Mouse (Mus musculus): Measurements from ENCODE around the gene Med15.

DNA sequence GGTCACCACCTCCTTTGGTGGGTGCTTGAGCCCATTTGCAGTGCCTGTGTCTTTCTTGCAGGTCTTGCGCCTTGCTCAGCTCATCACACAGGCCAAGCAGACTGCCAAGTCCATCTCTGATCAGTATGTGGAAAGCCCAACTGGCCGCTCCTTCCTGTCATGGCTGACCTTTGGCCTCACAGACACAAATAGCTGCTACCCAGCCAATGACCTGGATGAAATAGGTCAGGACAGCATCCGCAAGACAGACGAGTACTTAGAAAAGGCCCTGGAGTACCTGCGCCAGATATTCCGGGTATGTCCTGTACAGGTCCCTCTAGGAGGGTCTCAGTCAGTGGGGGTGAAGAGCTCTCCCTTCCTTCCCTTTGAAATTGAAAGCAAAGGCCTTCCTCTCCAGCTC, 91.4 kb downstream of the Med15 start:
- TF ChIP-seq POLR2A (IDR thresholded peaks at IDR 0.05; ENCODE audit: low read depth, low read length) (no peak), CTCF (IDR thresholded peaks at IDR 0.05; ENCODE audit: extremely low read depth, insufficient read length, insufficient replicate concordance, low read depth, low read length) (no peak)
